Mouse (Mus musculus) forebrain, embryonic 16.5 days (tissue): ENCODE data around the gene Rprml. TPM values are rescaled to one million over a fixed set of nuclear protein-coding genes. Genes with fewer than 3 reads are reported as not detected.

Source experiments
- ATAC-seq: fragments of 200-750 bp; cut with Nextera tagmentation; 2 replicates; pipeline ENCODE4 v1.8.0; 2017; ENCODE audit warnings: mild to moderate bottlenecking, moderate library complexity
- H3K27ac ChIP-seq: fragments of 300-500 bp; sonication (generic); 2 replicates; pipeline ENCODE4 v1.5.1; 2014; ENCODE audit warnings: low read length, control low read depth
- H3K27me3 ChIP-seq: fragments of 300-500 bp; sonication (generic); replicated peaks from 2 replicates; pipeline ENCODE4 v1.6.1; 2014; ENCODE audit warnings: low read length; ENCODE audit not compliant: control insufficient read depth, insufficient read depth
- H3K36me3 ChIP-seq: fragments of 300-500 bp; sonication (generic); 2 replicates; pipeline ENCODE4 v1.6.1; 2014; ENCODE audit not compliant: control insufficient read depth, insufficient read depth
- H3K4me1 ChIP-seq: fragments of 300-500 bp; sonication (generic); replicated peaks from 2 replicates; pipeline ENCODE4 v1.6.1; 2014; ENCODE audit warnings: low read length; ENCODE audit not compliant: control insufficient read depth, insufficient read depth
- H3K4me2 ChIP-seq: fragments of 300-500 bp; sonication (generic); 2 replicates; pipeline ENCODE4 v1.6.1; 2014; ENCODE audit warnings: mild to moderate bottlenecking, low read length, control low read depth
- H3K4me3 ChIP-seq: fragments of 300-500 bp; sonication (generic); replicated peaks from 2 replicates; pipeline ENCODE4 v1.5.1; 2014; ENCODE audit warnings: mild to moderate bottlenecking, low read length, control low read depth
- H3K9ac ChIP-seq: fragments of 300-500 bp; sonication (generic); replicated peaks from 2 replicates; pipeline ENCODE4 v1.6.1; 2014; ENCODE audit warnings: low read depth, low read length, control low read depth
- H3K9me3 ChIP-seq: fragments of 300-500 bp; sonication (generic); 2 replicates; pipeline ENCODE4 v1.6.1; 2016; ENCODE audit warnings: low read length; ENCODE audit not compliant: control insufficient read depth
- WGBS: fragments of 180-500 bp; shearing (Covaris S2); extraction: QIAGEN DNeasy Blood & Tissue Kit; methylation state at CpG from one replicate; pipeline ENCODE4 v1.1.7; 2014; 5-methylcytosine and 5-hydroxymethylcytosine counted together
- polyA plus RNA-seq: library from polyadenylated mRNA; unstranded; fragments of >200 nt; fragmentation: Nextera tagmentation; extraction: Ambion mirVana; gene quantifications from 2 replicates; pipeline ENCODE4 v1.2.1, GENCODE M21; 2015

Gene Rprml
- polyA plus RNA-seq, 1 experiment from 2014 or later = 16.3 TPM

- H3K4me2 ChIP-seq = no peak overlapping the region
- no peak for ATAC-seq
- no peaks in the 10 kb centered on the region for H3K9me3 ChIP-seq
- WGBS = 8% methylated on average over 3 of the region's 3 CpGs
- no peaks in the 10 kb centered on the region for H3K36me3 ChIP-seq
- H3K4me3 ChIP-seq = no peak overlapping the region
- no peak overlapping the region for H3K9ac ChIP-seq
- H3K4me1 ChIP-seq = peaks cover 12% of the 10 kb centered on the region
- peaks cover 31% of the 10 kb centered on the region for H3K27me3 ChIP-seq
- no peak overlapping the region for H3K27ac ChIP-seq
Measured at GRCm38 (mm10) chr11:103656520-103656919, 7.2 kb downstream of the Rprml start.

- ATAC-seq = no peak
- H3K4me1 ChIP-seq = peaks cover 22% of the 10 kb centered on the region
- H3K9me3 ChIP-seq = no peaks in the 10 kb centered on the region
- no peaks in the 10 kb centered on the region for H3K36me3 ChIP-seq
- H3K27ac ChIP-seq = no peak overlapping the region
- H3K9ac ChIP-seq = no peak overlapping the region
- 58% methylated on average over 7 of the region's 7 CpGs for WGBS
- no peak overlapping the region for H3K4me2 ChIP-seq
- peaks cover 19% of the 10 kb centered on the region for H3K27me3 ChIP-seq
- no peak overlapping the region for H3K4me3 ChIP-seq
Measured at GRCm38 (mm10) chr11:103658189-103658588, 8.8 kb downstream of the Rprml start.

- 52% methylated on average over 3 of the region's 4 CpGs for WGBS
- Histone ChIP-seq H3K27me3 (peaks cover 3% of the 10 kb centered on the region; the same call in 1 of the 2 replicates), H3K4me2 (no peak overlapping the region), H3K27ac (no peak overlapping the region), H3K36me3 (no peaks in the 10 kb centered on the region), H3K4me1 (peaks cover 36% of the 10 kb centered on the region), H3K4me3 (no peak overlapping the region), H3K9ac (no peak overlapping the region), H3K9me3 (no peaks in the 10 kb centered on the region)
- no peak for ATAC-seq
Measured at GRCm38 (mm10) chr11:103661863-103662262, 12.5 kb downstream of the Rprml start.

GRCm38 (mm10) chr11:103662546-103662945, 13.2 kb downstream of the Rprml start:
- ATAC-seq = no peak
- Histone ChIP-seq H3K27ac (no peak overlapping the region), H3K27me3 (peaks cover 3% of the 10 kb centered on the region; the same call in 1 of the 2 replicates), H3K36me3 (no peaks in the 10 kb centered on the region), H3K4me3 (no peak overlapping the region), H3K9me3 (no peaks in the 10 kb centered on the region), H3K9ac (no peak overlapping the region), H3K4me2 (no peak overlapping the region), H3K4me1 (peaks cover 43% of the 10 kb centered on the region)
- 68% methylated on average over 5 of the region's 5 CpGs for whole genome bisulfite sequencing

- Histone ChIP-seq H3K36me3 (no peaks in the 10 kb centered on the region), H3K27ac (no peak overlapping the region), H3K4me2 (no peak overlapping the region), H3K9me3 (no peaks in the 10 kb centered on the region), H3K4me1 (peaks cover 40% of the 10 kb centered on the region), H3K4me3 (no peak overlapping the region), H3K27me3 (peaks cover 3% of the 10 kb centered on the region; the same call in 1 of the 2 replicates), H3K9ac (no peak overlapping the region)
- WGBS = 86% methylated on average over 8 of the region's 8 CpGs
- no peak for ATAC-seq
Measured at GRCm38 (mm10) chr11:103663119-103663518, 13.7 kb downstream of the Rprml start.

GRCm38 (mm10) chr11:103665695-103666094, 16.3 kb downstream of the Rprml start:
- H3K4me1 ChIP-seq = peaks cover 39% of the 10 kb centered on the region
- no peak overlapping the region for H3K9ac ChIP-seq
- H3K4me3 ChIP-seq = no peak overlapping the region
- no peaks in the 10 kb centered on the region for H3K36me3 ChIP-seq
- WGBS = 42% methylated on average over 1 of the region's 1 CpGs
- no peaks in the 10 kb centered on the region; the same call in 1 of the 2 replicates for H3K27me3 ChIP-seq
- ATAC-seq = peak; percentile 54
- peak overlapping the region; percentile 49 for H3K27ac ChIP-seq
- no peaks in the 10 kb centered on the region for H3K9me3 ChIP-seq
- peak overlapping the region; percentile 22 for H3K4me2 ChIP-seq

- Histone ChIP-seq H3K36me3 (no peaks in the 10 kb centered on the region), H3K27me3 (no peaks in the 10 kb centered on the region; the same call in 1 of the 2 replicates), H3K4me3 (no peak overlapping the region), H3K4me1 (peaks cover 36% of the 10 kb centered on the region), H3K4me2 (peak overlapping the region; percentile 22), H3K9me3 (no peaks in the 10 kb centered on the region), H3K27ac (peak overlapping the region; percentile 59), H3K9ac (no peak overlapping the region)
- 11% methylated on average over 10 of the region's 10 CpGs for WGBS
- ATAC-seq = peak; percentile 84
Measured at GRCm38 (mm10) chr11:103666181-103666906, 17.0 kb downstream of the Rprml start.

- H3K4me2 ChIP-seq = no peak overlapping the region
- 19% methylated on average over 13 of the region's 13 CpGs for WGBS
- H3K27me3 ChIP-seq = no peaks in the 10 kb centered on the region; the same call in 1 of the 2 replicates
- peak; percentile 41; the same call in 1 of the 2 replicates for ATAC-seq
- H3K9me3 ChIP-seq = no peaks in the 10 kb centered on the region
- no peak overlapping the region for H3K27ac ChIP-seq
- H3K9ac ChIP-seq = no peak overlapping the region
- no peaks in the 10 kb centered on the region for H3K36me3 ChIP-seq
- peaks cover 29% of the 10 kb centered on the region for H3K4me1 ChIP-seq
- H3K4me3 ChIP-seq = no peak overlapping the region
Measured at GRCm38 (mm10) chr11:103666907-103667426, 17.6 kb downstream of the Rprml start.

- H3K36me3 ChIP-seq = peaks cover 18% of the 10 kb centered on the region
- 0 out of 2 replicates have a peak, but pooled peaks have one; percentile 49 for ATAC-seq
- no peaks in the 10 kb centered on the region for H3K9me3 ChIP-seq
- H3K9ac ChIP-seq = no peak overlapping the region
- 33% methylated on average over 3 of the region's 3 CpGs for WGBS
- H3K4me2 ChIP-seq = no peak overlapping the region
- no peaks in the 10 kb centered on the region for H3K4me1 ChIP-seq
- H3K27ac ChIP-seq = no peak overlapping the region
- no peaks in the 10 kb centered on the region for H3K27me3 ChIP-seq
- H3K4me3 ChIP-seq = no peak overlapping the region
Measured at GRCm38 (mm10) chr11:103675556-103675955, 26.2 kb downstream of the Rprml start.
